Mouse (Mus musculus) layer of hippocampus, adult 8-10 months (tissue): ENCODE results near the gene Otx1. TPM values are rescaled to one million over a fixed set of nuclear protein-coding genes. Genes with fewer than 3 reads are reported as not detected.

Experiments used
- DNase-seq, 2 experiments: peaks; one replicate each; pipeline ENCODE4 v3.0.0; 2022; ENCODE audit warnings: low spot score in 2 of 2
- total RNA-seq, 4 experiments: library from RNA; stranded (reverse); gene quantifications; 2 replicates each; pipeline ENCODE4 v1.2.4; 2022

Gene Otx1
- 1 to 10 TPM; 2.7 to 5.5 (median 3.5) TPM for total RNA-seq

- DNase-seq: no peak
These were observed at the start of gene Otx1 for GRCm38 (mm10) chr11:22002783-22003340. TSS of gene Otx1 (minus strand) at chr11:22002897.

- no peak for DNase-seq
These were observed 48.2 kb upstream of the Otx1 start for GRCm38 (mm10) chr11:22050864-22051263.

- no peak for DNase-seq
These were observed 37.2 kb upstream of the Otx1 start for GRCm38 (mm10) chr11:22039854-22040426.

GRCm38 (mm10) chr11:22034564-22035105, 31.9 kb upstream of the Otx1 start:
- no peak for DNase-seq

GRCm38 (mm10) chr11:22033582-22033981, 30.9 kb upstream of the Otx1 start:
- no peak for DNase-seq

GRCm38 (mm10) chr11:22020602-22021001, 17.9 kb upstream of the Otx1 start:
- no peak for DNase-seq

GRCm38 (mm10) chr11:22017444-22017843, 14.7 kb upstream of the Otx1 start:
- DNase-seq: no peak

- DNase-seq: no peak
These were observed 13.6 kb upstream of the Otx1 start for GRCm38 (mm10) chr11:22016341-22016740.

GRCm38 (mm10) chr11:22008817-22009216, 6.1 kb upstream of the Otx1 start:
- no peak for DNase-seq

GRCm38 (mm10) chr11:22008129-22008596, 5.5 kb upstream of the Otx1 start:
- no peak for DNase-seq

GRCm38 (mm10) chr11:22007781-22008110, 5.0 kb upstream of the Otx1 start:
- no peak for DNase-seq

- DNase-seq: no peak
These were observed 4.5 kb upstream of the Otx1 start for GRCm38 (mm10) chr11:22007088-22007780.

GRCm38 (mm10) chr11:22006471-22007087, 3.9 kb upstream of the Otx1 start:
- DNase-seq: no peak

GRCm38 (mm10) chr11:22005281-22005870, 2.7 kb upstream of the Otx1 start:
- no peak for DNase-seq

GRCm38 (mm10) chr11:22004331-22004841, 1.7 kb upstream of the Otx1 start:
- no peak for DNase-seq

GRCm38 (mm10) chr11:22003341-22003981, 764 bp upstream of the Otx1 start:
- no peak for DNase-seq

GRCm38 (mm10) chr11:22002062-22002782, 475 bp downstream of the Otx1 start:
- DNase-seq: no peak

GRCm38 (mm10) chr11:22001321-22002061, 1.2 kb downstream of the Otx1 start:
- no peak for DNase-seq

GRCm38 (mm10) chr11:22000316-22001076, 2.2 kb downstream of the Otx1 start:
- no peak for DNase-seq
